Mouse (Mus musculus): Measurements from ENCODE around the gene Lypd4.
"Not testable (repeated sequence)": the region's sequence is repeated elsewhere in the genome, so short reads cannot be mapped to it uniquely, and the experiment has no call there.

Lypd4 gene

GRCm38 (mm10) chr7:24869532-24870165, at the start of gene Lypd4, which contains the start of gene Dmrtc2:
Gene Lypd4, minus strand, starts transcription at chr7:24869941.
Gene Dmrtc2, plus strand, starts transcription at chr7:24870057.
- DNase-seq, result no peak

GRCm38 (mm10) chr7:24918763-24919323, 49.1 kb upstream of the Lypd4 start:
- DNase-seq, result no peak

- DNase-seq, result no peak
Observed at GRCm38 (mm10) chr7:24912480-24912879, 42.7 kb upstream of the Lypd4 start.

- no peak for DNase-seq
Observed at GRCm38 (mm10) chr7:24907211-24907748, 37.5 kb upstream of the Lypd4 start.

- no peak for DNase-seq
Observed at GRCm38 (mm10) chr7:24906551-24906950, 36.8 kb upstream of the Lypd4 start.

- peak; percentile 66 for DNase-seq
Observed at GRCm38 (mm10) chr7:24904936-24905335, 35.2 kb upstream of the Lypd4 start.

DNA sequence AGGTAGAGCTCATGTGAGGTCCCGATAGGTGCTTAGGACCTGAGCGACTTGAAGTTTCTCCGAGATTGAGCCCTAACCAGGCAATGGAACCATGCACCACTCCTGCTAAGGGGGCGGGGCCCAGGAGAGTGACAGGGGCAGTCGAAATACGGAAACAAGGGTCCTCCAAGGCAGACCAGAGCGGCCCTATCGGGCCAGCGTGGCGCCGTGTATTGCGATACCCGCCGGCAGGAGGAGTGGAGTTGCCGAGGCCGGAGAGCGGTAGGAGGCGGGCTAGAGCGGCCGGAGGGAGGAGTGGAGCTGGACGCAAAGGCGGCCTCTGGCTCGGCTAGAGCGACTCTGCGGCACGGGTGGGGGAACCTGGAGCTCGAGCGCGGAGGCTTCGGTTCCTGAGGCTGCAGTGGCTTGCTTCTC, 34.3 kb upstream of the Lypd4 start:
- DNase-seq, result peak; percentile 96

DNA sequence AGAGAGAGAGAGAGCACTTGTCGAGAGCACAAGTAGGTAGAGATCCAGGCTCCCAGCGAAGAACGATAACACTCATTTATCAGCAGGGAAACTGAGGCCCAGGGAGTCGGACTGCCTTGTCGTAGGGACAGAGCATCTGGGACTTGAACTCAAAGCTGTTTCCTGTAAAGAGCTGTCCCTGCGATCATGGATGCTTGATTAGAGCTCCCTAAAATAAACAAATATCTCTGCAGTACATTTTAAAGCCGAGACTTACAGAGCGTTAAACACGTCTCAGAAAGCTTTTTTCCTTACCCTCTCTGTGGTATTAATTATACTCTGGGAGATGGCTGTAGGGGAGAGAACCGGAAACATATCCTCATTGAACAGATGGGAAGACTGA, 33.7 kb upstream of the Lypd4 start:
- DNase-seq, result no peak

GRCm38 (mm10) chr7:24902630-24903443, 33.1 kb upstream of the Lypd4 start, which contains the start of gene Arhgef1:
Gene Arhgef1, plus strand, starts transcription at chr7:24902912.
- DNase-seq, result peak; percentile 83

DNA sequence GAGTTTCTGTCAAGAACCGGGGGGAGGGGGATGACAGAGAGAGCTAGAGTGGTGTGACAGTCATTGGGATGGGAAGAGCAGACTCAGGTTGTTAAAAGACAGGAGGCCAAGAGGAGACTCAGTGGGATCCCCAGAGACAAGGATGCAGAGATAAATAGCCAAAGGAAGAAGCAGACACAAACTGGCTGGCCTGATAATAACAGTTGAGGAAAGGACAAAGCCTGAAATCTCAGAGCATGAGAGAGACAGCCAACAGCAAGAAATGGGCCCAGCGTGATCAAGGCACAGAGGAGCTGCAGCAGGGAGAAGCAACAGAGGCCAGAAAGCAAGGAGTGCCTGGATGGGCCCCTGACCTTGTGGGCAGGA, 32.5 kb upstream of the Lypd4 start:
- DNase-seq, result no peak

- no peak for DNase-seq
Observed at GRCm38 (mm10) chr7:24901842-24902241, 32.1 kb upstream of the Lypd4 start.

DNA sequence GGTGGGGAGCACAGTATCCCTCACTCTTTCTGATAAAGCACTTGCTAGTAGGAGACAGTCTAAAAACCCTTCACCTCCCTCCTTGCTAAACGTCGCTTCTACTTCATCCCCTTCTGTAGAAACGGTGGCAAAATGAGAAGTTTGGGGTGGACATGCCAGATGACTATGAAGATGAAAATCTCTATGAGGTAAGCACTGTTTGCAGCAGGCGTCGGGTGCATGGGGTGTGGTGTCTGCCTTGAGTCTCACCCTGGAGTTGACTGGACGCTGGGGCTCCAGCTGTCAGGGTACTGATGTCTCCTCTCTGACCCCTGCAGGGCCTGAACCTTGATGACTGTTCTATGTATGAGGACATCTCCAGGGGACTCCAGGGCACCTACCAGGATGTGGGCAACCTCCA, 31.4 kb upstream of the Lypd4 start:
- DNase-seq, result no peak

- DNase-seq, result no peak
Observed at GRCm38 (mm10) chr7:24897959-24898358, 28.2 kb upstream of the Lypd4 start.

DNA sequence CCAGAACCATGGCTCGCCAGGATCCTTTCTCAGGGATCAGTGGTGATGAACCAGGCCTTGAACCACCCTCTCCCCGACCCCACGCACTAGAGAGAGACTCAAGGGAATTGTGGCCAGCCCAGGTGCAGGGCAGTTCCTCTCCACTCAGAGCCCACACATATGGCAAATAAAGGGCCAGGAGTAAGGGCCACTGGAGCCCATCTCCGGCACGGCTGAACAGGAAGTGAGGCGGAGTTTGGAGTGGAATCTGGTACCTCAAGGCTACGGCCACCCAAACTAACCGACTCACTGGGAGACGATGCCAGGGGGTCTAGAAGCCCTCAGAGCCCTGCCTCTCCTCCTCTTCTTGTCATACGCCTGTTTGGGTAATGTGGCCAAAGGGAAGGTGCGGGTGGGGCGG, 27.5 kb upstream of the Lypd4 start, which contains the start of gene Cd79a:
Gene Cd79a (plus strand): TSS at position 158 of the 400 bp plus-strand sequence.
- no peak for DNase-seq

GRCm38 (mm10) chr7:24896269-24896668, 26.5 kb upstream of the Lypd4 start:
- no peak for DNase-seq

DNA sequence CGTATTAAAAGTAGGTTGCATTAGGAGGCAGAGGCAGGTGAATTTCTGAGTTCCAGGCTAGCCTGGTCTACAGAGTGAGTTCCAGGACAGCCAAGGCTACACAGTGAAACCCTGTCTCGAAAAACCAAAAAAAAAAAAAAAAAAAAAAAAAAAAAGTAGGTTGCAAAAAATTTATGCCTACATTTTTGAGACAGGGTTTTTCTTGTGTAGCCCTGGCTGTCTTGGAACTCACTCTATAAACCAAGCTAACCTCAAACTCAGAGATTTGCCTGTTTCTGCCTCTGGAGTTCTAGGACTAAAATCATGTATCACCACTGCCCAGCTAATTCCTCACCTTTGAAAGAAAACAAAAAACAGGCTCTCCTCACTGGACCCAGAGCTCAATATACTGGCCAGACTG, 26.0 kb upstream of the Lypd4 start:
- DNase-seq, result not testable (repeated sequence)

DNA sequence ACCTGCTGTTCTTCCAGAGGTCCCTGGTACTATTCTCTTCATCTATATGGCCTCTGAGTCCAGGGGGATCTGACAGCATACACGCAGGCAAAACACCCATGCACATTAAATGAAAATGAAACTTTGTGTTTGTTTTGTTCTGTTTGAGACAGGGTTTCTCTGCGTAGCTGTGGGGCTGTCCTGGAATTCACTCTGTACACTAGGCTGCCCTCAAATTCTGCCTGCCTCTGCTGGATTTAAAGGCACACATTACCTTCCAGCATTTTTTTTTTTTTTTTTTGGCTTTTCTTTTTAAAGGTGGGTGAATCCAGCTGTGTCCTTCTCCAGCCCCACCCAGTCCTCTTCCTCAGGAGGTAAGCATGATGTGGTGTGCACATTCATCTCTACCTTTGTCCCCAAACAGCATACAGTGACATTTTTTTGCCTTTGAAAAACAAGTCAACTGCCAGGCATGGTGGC, 22.4 kb upstream of the Lypd4 start:
- no peak for DNase-seq

- DNase-seq, result no peak
Observed at GRCm38 (mm10) chr7:24891241-24892124, 21.7 kb upstream of the Lypd4 start.

DNA sequence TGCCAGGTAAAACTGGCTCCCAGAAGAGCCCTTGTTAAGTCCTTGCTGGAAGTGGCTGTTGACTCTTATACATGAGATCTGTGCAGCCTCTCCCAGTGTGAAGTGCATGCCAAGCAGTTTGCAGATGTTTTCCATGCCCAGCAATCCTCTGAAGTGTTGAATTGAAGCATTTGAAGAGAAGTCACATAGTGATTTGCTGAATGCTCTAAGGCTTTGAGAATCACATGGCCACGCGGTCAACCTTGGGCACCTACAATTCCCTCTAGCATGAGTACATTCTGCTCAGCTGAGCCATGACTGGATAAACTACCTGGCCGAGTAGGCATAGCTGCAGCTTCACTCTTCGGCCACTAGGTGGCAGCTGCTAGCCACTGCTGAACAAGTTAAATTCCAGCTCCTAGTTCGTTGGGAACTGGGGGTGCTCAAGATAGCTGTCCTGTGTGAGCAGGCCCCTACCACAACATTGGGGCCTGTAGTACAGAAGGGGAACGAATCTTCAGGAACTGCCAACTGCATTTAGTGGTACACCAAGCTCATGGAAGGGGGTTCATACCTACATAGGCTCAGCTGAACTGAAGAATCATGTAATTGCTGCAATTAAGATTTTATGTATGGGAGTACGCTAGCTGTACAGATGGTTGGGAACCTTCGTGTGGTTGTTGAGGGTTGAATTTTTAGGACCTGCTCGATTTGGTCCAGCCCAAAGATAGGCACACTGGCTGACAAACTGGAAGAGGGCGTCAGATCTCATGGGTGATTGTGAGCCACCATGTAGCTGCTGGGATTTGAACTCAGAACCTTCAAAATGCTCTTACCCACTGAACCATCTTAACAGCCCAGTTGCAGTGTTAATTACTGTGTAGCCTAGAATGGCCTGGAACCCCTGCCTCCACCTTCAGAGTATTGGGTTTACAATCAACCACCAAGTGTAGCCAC, 20.8 kb upstream of the Lypd4 start:
- DNase-seq, result peak; percentile 68

DNA sequence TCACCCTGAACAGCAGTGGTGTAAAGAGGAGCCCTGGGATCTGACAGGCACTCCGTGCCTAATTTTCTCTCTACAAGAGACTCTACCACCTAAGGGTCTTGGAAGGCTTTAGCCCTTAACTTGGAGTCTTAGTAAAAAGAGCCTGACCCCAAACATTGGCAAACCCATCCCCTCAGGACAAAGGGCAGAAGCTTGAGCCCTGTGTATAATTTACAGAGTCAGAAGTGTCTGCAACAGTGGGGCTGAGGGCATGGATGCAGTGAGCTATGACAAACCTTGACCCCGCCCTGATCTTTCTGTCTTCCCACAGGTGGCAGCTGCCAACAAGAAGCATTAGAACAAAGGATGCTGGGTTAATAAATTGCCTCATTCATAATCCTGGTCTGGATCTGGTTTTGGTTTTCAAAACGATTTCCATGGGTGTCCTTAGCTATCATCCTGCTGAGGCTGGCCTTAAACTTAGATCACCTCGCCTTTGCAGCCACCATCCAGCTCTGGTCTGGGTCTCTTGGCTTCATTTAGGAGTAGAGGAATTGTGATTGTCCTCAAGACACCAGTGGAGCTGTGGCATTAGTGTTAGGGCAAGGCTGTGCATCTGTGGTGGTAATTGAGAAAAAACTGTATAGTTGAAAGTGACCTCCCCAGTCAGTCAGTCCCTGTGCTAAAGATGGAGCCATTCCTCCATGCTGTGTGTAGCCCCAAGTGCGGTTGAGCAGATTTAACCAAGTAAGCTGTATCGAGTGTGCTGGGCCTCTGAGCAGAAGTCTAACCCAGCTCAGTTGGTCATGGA, 19.9 kb upstream of the Lypd4 start:
- peak; percentile 57 for DNase-seq

Measured in kidney, adult 18-20 months (tissue).